Mouse (Mus musculus): Measurements from ENCODE around the gene Padi2.

The Padi2 gene

DNA sequence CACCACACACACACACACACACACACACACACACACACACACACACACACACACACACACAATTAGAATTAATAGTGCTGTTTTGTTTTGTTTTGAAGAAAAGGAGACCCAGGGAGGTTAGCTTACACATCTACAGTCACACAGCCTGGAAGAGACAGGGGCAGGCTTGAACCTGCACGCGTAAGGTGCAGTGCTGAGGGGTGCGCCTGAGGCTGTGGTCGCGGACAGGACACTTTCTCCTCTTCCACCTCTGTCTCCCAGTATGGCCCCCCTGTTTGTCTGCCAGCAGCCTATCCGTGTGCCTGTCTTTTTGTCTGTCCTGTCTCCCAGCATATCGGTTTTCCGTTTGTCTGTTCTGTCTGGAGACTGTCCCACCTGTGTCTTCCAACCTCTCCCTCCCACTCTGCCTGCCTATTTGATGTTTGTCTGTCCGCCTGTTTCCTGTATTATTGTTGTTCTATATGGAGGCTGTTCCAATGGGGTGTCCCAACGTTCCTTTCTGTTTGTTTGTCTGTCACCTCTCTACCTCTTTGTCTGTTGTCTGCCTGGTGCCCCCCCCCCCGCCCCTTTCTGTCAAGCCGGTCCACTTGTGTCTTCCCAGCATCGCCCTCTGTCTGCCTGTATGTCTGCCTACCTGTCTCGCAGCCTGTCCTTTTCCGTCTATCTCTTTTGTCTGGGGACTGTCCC, 80.0 kb downstream of the Padi2 start:
- no peak for DNase-seq (ENCODE audit: low read depth, low spot score)

DNA sequence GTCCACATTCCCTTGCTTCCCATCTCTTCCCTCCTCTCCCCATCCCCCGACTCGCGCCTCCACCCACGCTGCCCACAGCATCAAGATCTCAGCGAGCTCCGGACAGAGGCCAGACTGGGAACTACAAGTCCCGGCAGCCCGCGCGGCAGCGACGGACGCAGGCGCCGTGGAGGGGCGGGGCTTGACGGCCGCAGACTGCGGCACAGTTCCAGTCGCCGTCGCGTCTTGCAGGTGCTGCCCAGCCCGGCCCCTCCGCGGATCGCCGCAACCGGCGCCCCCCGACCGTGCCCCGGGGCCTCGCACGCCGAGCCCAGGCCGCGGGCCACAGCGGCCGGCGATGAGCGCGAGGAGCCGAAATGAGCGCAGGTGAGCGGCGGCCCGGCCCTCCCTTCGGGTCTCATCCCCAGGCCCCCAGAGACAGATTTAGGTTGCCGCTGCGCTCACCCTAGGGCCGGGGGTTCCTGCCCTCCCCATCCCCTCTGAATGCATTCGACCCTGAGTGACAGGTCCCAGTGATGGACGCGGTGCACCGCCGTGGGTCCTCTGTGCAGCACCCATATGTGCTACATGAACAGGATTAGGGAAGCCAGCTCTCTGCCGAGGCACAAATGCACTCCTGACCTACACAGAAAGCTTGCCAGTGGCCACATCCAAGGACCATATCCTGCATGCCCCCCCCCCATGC, 80.7 kb downstream of the Padi2 start, which contains the start of gene Atp13a2:
Atp13a2 (plus strand) TSS at position 163 of the 685 bp plus-strand sequence.
- peak; percentile 93 for DNase-seq (ENCODE audit: low read depth, low spot score)

DNA sequence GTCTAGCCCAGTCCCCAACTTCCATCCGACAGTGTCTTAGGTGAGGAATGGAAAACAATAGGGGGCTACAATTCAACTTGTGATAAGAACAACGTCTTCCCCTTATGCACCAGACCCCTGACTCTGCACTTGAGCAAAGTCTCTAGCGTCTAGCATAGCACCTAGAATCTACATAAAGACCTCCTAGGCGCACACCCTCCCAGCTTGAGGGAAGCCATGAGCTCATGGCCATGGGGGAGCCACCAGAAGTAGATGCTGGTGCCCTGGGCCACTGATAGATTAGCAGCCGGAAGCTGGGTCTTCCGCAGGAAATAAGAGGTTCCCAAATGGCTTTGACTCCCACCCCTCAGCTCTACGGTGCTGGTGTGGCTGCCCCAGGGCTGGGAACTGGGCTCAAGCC, 81.3 kb downstream of the Padi2 start:
- DNase-seq (ENCODE audit: low read depth, low spot score) = peak; percentile 56

DNA sequence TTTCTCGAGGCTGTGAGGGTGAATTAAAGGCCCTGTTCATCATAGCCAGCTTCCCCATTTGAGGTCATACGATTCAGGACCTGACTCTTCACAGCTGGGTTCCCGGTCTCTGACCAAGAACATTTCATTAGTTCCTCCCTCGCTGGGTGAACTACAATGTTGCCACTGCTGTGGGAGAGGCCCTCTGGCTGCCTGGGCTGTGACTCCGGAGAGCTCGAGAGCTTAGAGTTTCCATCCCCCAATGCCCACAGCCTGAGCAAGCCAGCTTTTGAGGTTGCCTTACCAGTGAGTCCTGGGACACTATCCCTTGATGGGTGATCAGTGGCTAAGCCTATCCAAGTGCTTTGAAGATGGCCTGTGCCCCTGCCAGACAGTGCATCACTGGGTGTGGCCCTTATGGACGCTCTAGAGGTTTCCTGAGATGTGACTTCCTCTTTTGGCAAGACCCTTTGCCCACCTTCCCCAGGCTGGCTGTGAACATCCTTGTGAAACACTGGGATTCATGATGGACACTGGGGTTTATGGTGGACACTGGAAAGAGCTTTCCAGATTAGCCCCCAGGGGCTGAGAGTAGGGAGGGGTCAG, 82.7 kb downstream of the Padi2 start:
- peak; percentile 42 for DNase-seq (ENCODE audit: low read depth, low spot score)

DNA sequence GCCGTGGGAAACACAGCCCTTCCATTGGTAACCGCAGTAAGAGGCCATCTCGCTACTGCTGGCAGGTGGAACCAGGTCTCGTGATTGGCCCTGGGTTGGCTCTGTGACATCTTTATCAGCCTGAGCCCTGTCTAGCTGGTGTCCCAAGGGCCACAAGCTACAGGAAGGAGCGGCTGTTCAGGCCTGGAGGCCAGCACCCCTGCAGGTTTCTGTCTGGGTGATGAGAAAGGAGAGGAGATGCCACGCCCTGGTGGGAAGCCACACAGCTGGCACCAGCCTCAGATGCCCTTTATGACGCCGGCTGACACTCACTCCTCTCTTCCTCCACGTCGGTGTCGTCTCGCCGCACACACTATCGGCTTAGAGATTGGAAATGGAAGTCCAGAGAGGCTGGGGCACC, 83.3 kb downstream of the Padi2 start:
- no peak for DNase-seq (ENCODE audit: low read depth, low spot score)

DNA sequence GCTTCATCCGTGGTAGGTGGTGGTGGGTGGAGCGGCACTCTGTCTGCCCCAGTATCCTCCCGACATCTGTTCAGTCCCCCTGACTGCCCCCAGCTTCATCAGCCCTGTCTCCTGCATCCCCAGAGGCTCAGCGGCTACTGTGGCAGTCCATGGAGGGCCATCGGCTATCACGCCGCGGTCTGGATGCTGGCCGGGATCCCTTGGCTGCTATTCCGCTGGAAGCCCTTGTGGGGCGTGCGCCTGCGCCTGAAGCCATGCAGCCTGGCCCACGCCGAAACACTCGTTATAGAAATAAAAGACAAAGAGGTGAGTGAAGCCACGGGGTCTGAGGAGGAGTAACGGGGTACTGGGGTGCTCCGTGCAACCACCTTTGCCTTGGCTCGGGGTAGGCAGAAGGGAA, 86.1 kb downstream of the Padi2 start:
- DNase-seq (ENCODE audit: low read depth, low spot score) = no peak

DNA sequence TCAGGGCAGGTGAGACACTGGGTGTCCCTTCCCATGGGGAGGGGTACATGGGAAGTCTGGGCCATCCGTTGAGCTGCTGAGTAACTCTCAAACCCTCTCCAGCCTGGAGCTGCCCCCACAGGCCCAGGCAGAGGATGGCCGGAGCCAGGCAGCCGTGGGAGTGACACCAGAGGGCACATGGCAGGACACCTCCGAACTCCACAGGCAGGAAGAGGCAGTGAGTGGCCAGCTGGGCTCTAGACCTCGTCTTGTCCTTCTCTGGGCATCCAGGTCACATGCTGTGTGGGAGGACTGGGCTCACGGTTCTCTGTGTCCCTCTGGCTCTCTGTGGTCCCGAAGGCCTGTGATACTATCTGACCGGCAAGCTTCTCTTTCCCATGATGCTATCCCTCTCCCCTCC, 87.7 kb downstream of the Padi2 start:
- DNase-seq (ENCODE audit: low read depth, low spot score) = no peak

DNA sequence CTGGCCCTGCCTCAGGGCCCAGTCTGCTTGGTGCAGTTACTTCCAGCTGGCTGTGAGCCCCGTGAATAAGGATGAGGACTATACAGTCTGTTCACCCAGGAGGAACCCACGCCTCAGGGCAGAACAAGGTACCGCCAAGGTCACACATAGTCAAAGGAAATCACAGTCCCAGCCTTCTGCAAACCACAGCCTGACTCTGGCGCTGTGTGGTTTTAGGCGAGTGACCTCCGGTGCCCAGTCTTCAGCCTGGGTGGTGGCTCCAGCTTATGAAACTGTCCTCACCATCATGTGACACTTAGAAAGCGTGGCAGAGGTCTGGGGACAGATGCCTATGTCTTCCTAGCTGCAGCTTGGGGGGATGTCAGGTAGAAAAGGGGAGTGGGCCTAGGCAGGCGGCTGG, 89.7 kb downstream of the Padi2 start:
- DNase-seq (ENCODE audit: low read depth, low spot score) = no peak

DNA sequence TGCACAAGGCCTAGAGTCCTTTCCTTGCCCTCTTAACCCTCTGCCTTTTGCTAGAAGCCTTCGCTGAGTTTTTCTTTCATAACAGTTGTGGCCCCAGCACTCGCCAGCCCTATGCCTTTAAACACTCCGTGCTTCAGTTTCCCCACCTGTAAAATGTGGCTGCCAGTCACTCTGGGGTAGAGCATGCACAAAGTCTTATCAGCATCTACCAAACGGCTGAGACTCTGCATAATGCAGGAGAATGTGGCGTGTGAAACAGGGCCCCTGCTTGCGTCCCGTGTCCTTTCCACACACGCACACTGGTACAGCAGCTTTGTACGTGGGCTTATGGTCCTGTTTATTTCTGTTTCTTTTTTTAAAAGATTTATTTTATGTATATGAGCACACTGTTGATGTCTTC, 90.7 kb downstream of the Padi2 start:
- DNase-seq (ENCODE audit: low read depth, low spot score) = no peak
